Mouse (Mus musculus): ENCODE results near the gene Rack1. TPM values are rescaled to one million over a fixed set of nuclear protein-coding genes. Genes with fewer than 3 reads are reported as not detected.
"Not testable (repeated sequence)": the region's sequence is repeated elsewhere in the genome, so short reads cannot be mapped to it uniquely, and the experiment has no call there.

Gene Rack1
- polyA plus RNA-seq, 1 experiment from 2014 or later, result 444 TPM

- Histone ChIP-seq H3K4me1 (peaks cover 23% of the 10 kb centered on the region), H3K27me3 (replicated peaks) (peaks cover 10% of the 10 kb centered on the region; the same call in 1 of the 2 replicates), H3K9me3 (no peaks in the 10 kb centered on the region; the same call in 1 of the 2 replicates), H3K9ac (peak overlapping the region; percentile 37; the same call in 1 of the 2 replicates), H3K4me2 (peak overlapping the region; percentile 88), H3K36me3 (no peaks in the 10 kb centered on the region), H3K4me3 (peak overlapping the region; percentile 54), H3K27ac (replicated peaks) (no peak overlapping the region)
- WGBS, result 34% methylated on average over 14 of the region's 14 CpGs
- ATAC-seq (ENCODE audit: extremely low read depth, insufficient number of reproducible peaks, low FRiP score, low TSS enrichment), result no peak
These were observed 22.8 kb downstream of the Rack1 start for GRCm38 (mm10) chr11:48822768-48823512.

GRCm38 (mm10) chr11:48823536-48823972 lies 23.4 kb downstream of the Rack1 start:
- Histone ChIP-seq H3K27me3 (replicated peaks) (peaks cover 10% of the 10 kb centered on the region; the same call in 1 of the 2 replicates), H3K9ac (peak overlapping the region; percentile 72), H3K36me3 (no peaks in the 10 kb centered on the region), H3K9me3 (no peaks in the 10 kb centered on the region; the same call in 1 of the 2 replicates), H3K4me2 (peak overlapping the region; percentile 88), H3K4me3 (peak overlapping the region; percentile 54), H3K27ac (replicated peaks) (no peak overlapping the region), H3K4me1 (peaks cover 20% of the 10 kb centered on the region)
- ATAC-seq (ENCODE audit: extremely low read depth, insufficient number of reproducible peaks, low FRiP score, low TSS enrichment), result no peak
- WGBS, result under 1% methylated on average over 15 of the region's 15 CpGs

GRCm38 (mm10) chr11:48824311-48824830 lies 24.2 kb downstream of the Rack1 start:
- ATAC-seq (ENCODE audit: extremely low read depth, insufficient number of reproducible peaks, low FRiP score, low TSS enrichment), result no peak
- peak overlapping the region; percentile 54 for H3K4me3 ChIP-seq
- WGBS, result 6% methylated on average over 22 of the region's 22 CpGs
- H3K27me3 ChIP-seq (replicated peaks), result peaks cover 10% of the 10 kb centered on the region; the same call in 1 of the 2 replicates
- H3K4me1 ChIP-seq, result peaks cover 20% of the 10 kb centered on the region
- H3K9ac ChIP-seq, result peak overlapping the region; percentile 72
- H3K27ac ChIP-seq (replicated peaks), result no peak overlapping the region
- no peaks in the 10 kb centered on the region; the same call in 1 of the 2 replicates for H3K9me3 ChIP-seq
- H3K4me2 ChIP-seq, result peak overlapping the region; percentile 88
- no peaks in the 10 kb centered on the region for H3K36me3 ChIP-seq

- H3K4me3 ChIP-seq, result peak within 1 kb of the TSS; percentile 56
- H3K36me3 ChIP-seq, H3K9me3 ChIP-seq: not testable (repeated sequence)
- H3K4me1 ChIP-seq, result peaks cover 31% of the 10 kb centered on the region
- peak within 1 kb of the TSS; percentile 70 for H3K27ac ChIP-seq (replicated peaks)
- peak within 1 kb of the TSS; percentile 71 for H3K4me2 ChIP-seq
- ATAC-seq (ENCODE audit: extremely low read depth, insufficient number of reproducible peaks, low FRiP score, low TSS enrichment), result peak; percentile 75
- peaks cover 10% of the 10 kb centered on the region; the same call in 1 of the 2 replicates for H3K27me3 ChIP-seq (replicated peaks)
- WGBS, result under 1% methylated on average over 46 of the region's 92 CpGs
- H3K9ac ChIP-seq, result peak within 1 kb of the TSS; percentile 76
These were observed 26.0 kb downstream of the Rack1 start, which contains the start of the genes Trim7 and Gm12184 for GRCm38 (mm10) chr11:48825979-48826751. Gene Trim7 (plus strand): TSS chr11:48826140. Gene Gm12184 (minus strand): TSS chr11:48826655.

- peak overlapping the region; percentile 76 for H3K9ac ChIP-seq
- H3K9me3 ChIP-seq, result no peaks in the 10 kb centered on the region; the same call in 1 of the 2 replicates
- peaks cover 10% of the 10 kb centered on the region; the same call in 1 of the 2 replicates for H3K27me3 ChIP-seq (replicated peaks)
- under 1% methylated on average over 6 of the region's 6 CpGs for WGBS
- no peaks in the 10 kb centered on the region for H3K36me3 ChIP-seq
- H3K4me2 ChIP-seq, result peak overlapping the region; percentile 71
- peak overlapping the region; percentile 56 for H3K4me3 ChIP-seq
- H3K27ac ChIP-seq (replicated peaks), result peak overlapping the region; percentile 70
- peak; percentile 42; the same call in 1 of the 2 replicates for ATAC-seq (ENCODE audit: extremely low read depth, insufficient number of reproducible peaks, low FRiP score, low TSS enrichment)
- peaks cover 31% of the 10 kb centered on the region for H3K4me1 ChIP-seq
These were observed 26.6 kb downstream of the Rack1 start for GRCm38 (mm10) chr11:48826752-48827096.

- no peak overlapping the region for H3K4me3 ChIP-seq
- no peaks in the 10 kb centered on the region; the same call in 1 of the 2 replicates for H3K9me3 ChIP-seq
- H3K9ac ChIP-seq, result no peak overlapping the region
- ATAC-seq (ENCODE audit: extremely low read depth, insufficient number of reproducible peaks, low FRiP score, low TSS enrichment), result no peak
- peaks cover 31% of the 10 kb centered on the region for H3K4me1 ChIP-seq
- H3K27ac ChIP-seq (replicated peaks), result no peak overlapping the region
- 73% methylated on average over 6 of the region's 6 CpGs for WGBS
- no peak overlapping the region for H3K4me2 ChIP-seq
- peaks cover 10% of the 10 kb centered on the region; the same call in 1 of the 2 replicates for H3K27me3 ChIP-seq (replicated peaks)
- H3K36me3 ChIP-seq, result no peaks in the 10 kb centered on the region
These were observed 27.8 kb downstream of the Rack1 start for GRCm38 (mm10) chr11:48827926-48828325.

GRCm38 (mm10) chr11:48830279-48830678 lies 30.1 kb downstream of the Rack1 start:
- H3K9me3 ChIP-seq, result no peaks in the 10 kb centered on the region; the same call in 1 of the 2 replicates
- H3K27ac ChIP-seq (replicated peaks), result 0 out of 2 replicates have a peak overlapping the region, but pooled peaks have one; percentile 15
- no peak for ATAC-seq (ENCODE audit: extremely low read depth, insufficient number of reproducible peaks, low FRiP score, low TSS enrichment)
- no peaks in the 10 kb centered on the region for H3K36me3 ChIP-seq
- H3K4me1 ChIP-seq, result peaks cover 22% of the 10 kb centered on the region
- H3K4me2 ChIP-seq, result no peak overlapping the region
- 32% methylated on average over 2 of the region's 2 CpGs for WGBS
- H3K9ac ChIP-seq, result 0 out of 2 replicates have a peak overlapping the region, but pooled peaks have one; percentile 28
- no peaks in the 10 kb centered on the region for H3K27me3 ChIP-seq (replicated peaks)
- H3K4me3 ChIP-seq, result no peak overlapping the region

GRCm38 (mm10) chr11:48831273-48831672 lies 31.1 kb downstream of the Rack1 start:
- Histone ChIP-seq H3K4me1 (peaks cover 22% of the 10 kb centered on the region), H3K27me3 (replicated peaks) (peaks cover 4% of the 10 kb centered on the region; the same call in 1 of the 2 replicates), H3K9me3 (no peaks in the 10 kb centered on the region; the same call in 1 of the 2 replicates), H3K27ac (replicated peaks) (no peak overlapping the region), H3K36me3 (no peaks in the 10 kb centered on the region), H3K4me3 (no peak overlapping the region), H3K4me2 (no peak overlapping the region), H3K9ac (no peak overlapping the region)
- WGBS, result 60% methylated on average over 2 of the region's 2 CpGs
- ATAC-seq (ENCODE audit: extremely low read depth, insufficient number of reproducible peaks, low FRiP score, low TSS enrichment), result no peak

- Histone ChIP-seq H3K9me3 (no peaks in the 10 kb centered on the region), H3K9ac (0 out of 2 replicates have a peak overlapping the region, but pooled peaks have one; percentile 28), H3K27me3 (replicated peaks) (peaks cover 14% of the 10 kb centered on the region), H3K36me3 (no peaks in the 10 kb centered on the region), H3K27ac (replicated peaks) (no peak overlapping the region), H3K4me2 (peak overlapping the region; percentile 76), H3K4me3 (peak overlapping the region; percentile 79), H3K4me1 (peaks cover 23% of the 10 kb centered on the region)
- no peak for ATAC-seq (ENCODE audit: extremely low read depth, insufficient number of reproducible peaks, low FRiP score, low TSS enrichment)
- WGBS, result 40% methylated on average over 8 of the region's 9 CpGs
These were observed 33.1 kb downstream of the Rack1 start for GRCm38 (mm10) chr11:48833078-48833730.

- peak overlapping the region; percentile 76 for H3K27ac ChIP-seq (replicated peaks)
- no peaks in the 10 kb centered on the region for H3K9me3 ChIP-seq
- peak overlapping the region; percentile 79 for H3K4me3 ChIP-seq
- peak; percentile 71 for ATAC-seq (ENCODE audit: extremely low read depth, insufficient number of reproducible peaks, low FRiP score, low TSS enrichment)
- peaks cover 29% of the 10 kb centered on the region for H3K4me1 ChIP-seq
- peaks cover 14% of the 10 kb centered on the region for H3K27me3 ChIP-seq (replicated peaks)
- peak overlapping the region; percentile 76 for H3K4me2 ChIP-seq
- H3K9ac ChIP-seq, result peak overlapping the region; percentile 87
- no peaks in the 10 kb centered on the region for H3K36me3 ChIP-seq
- WGBS, result under 1% methylated on average over 30 of the region's 30 CpGs
These were observed 33.9 kb downstream of the Rack1 start for GRCm38 (mm10) chr11:48833731-48834639.

Measured in heart, embryonic 13.5 days (tissue).